Mouse (Mus musculus): ENCODE measurements at regions not wholly inside any gene's neighbourhood (a gene's known extent, or its start where the extent isn't known, plus 50 kb on each side); places are given as distances from the start of the nearest gene placed in this dataset.
"Not testable (repeated sequence)": the region's sequence is repeated elsewhere in the genome, so short reads cannot be mapped to it uniquely, and the experiment has no call there.

DNA sequence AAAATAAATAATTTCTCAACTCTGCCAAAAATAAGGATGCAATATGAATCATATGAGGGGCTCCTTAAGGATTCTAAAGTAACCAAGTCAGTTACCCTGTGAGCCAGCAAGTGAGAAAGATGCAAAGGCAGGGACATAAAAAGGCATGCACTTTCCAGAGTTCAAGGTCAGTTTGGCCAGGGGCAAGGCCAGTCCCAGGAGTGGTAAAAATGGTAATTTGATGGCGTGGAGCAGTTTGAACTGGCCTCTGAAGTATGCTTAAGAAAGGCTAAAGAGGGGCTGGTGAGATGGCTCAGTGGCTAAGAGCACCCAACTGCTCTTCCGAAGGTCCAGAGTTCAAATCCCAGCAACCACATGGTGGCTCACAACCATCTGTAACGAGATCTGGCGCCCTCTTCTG, 68.8 kb downstream of the BC005561 start:
- H3K9me3 ChIP-seq (ENCODE audit: low read length); H3K36me3 ChIP-seq (ENCODE audit: insufficient read depth); H3K27me3 ChIP-seq (ENCODE audit: insufficient read depth, low read length); H3K9ac ChIP-seq; H3K4me3 ChIP-seq (ENCODE audit: low read depth, low read length); H3K4me2 ChIP-seq (ENCODE audit: low read depth); ATAC-seq; H3K4me1 ChIP-seq (ENCODE audit: insufficient read depth); DNase-seq; H3K27ac ChIP-seq (ENCODE audit: low read depth, low read length): not testable (repeated sequence)
- 94% methylated on average over 4 of the region's 4 CpGs for WGBS

DNA sequence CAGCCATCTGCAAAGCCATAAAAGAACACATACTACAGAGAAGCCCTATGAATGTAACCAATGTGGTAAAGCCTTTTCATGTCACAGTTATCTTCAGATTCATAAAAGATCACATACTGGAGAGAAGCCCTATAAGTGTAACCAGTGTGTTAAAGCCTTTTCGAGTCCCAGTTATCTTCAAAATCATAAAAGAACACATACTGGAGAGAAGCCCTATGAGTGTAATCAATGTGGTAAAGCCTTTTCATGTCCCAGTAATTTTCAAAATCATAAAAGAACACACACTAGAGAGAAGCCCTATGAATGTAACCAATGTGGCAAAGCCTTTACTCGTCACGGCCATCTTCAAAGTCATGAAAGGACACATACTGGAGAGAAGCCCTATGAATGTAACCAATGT, 74.2 kb downstream of the BC005561 start:
- H3K9ac ChIP-seq; H3K4me2 ChIP-seq (ENCODE audit: low read depth); H3K4me3 ChIP-seq (ENCODE audit: low read depth, low read length); H3K27me3 ChIP-seq (ENCODE audit: insufficient read depth, low read length); ATAC-seq; H3K4me1 ChIP-seq (ENCODE audit: insufficient read depth); H3K27ac ChIP-seq (ENCODE audit: low read depth, low read length): not testable (repeated sequence)
- Histone ChIP-seq H3K9me3 (ENCODE audit: low read length) (peaks cover 41% of the 10 kb centered on the region), H3K36me3 (ENCODE audit: insufficient read depth) (peaks cover 34% of the 10 kb centered on the region)
- peak; percentile 54 for DNase-seq
- WGBS, result 97% methylated on average over 3 of the region's 3 CpGs

DNA sequence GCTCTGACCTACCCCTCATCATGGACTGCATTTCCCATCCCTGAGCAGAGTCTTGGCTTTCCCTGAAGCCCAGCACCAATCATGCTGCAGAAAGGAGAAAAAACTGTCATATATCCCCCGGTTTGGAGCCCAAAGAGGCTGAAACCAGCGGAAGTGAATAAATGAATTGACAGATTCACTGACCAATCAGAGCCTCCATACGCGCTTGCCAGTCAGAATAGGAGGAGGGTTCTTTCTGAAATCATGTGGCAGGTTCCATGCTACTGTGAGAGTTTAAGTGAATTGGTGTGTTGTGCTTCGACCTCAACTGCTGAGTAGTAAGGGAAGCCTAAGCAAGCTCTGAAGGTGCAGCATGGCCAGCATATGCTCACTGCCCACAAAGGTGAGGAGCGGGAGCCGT, 101.0 kb downstream of the BC005561 start:
- H3K36me3 ChIP-seq (ENCODE audit: insufficient read depth), result no peaks in the 10 kb centered on the region
- no peak overlapping the region for H3K27ac ChIP-seq (ENCODE audit: low read depth, low read length)
- H3K9ac ChIP-seq, result no peak overlapping the region
- ATAC-seq (no peak), DNase-seq (no peak)
- H3K4me2 ChIP-seq (ENCODE audit: low read depth), result no peak overlapping the region
- H3K4me1 ChIP-seq (ENCODE audit: insufficient read depth), result no peaks in the 10 kb centered on the region
- WGBS, result 86% methylated on average over 7 of the region's 7 CpGs
- H3K4me3 ChIP-seq (ENCODE audit: low read depth, low read length), result no peak overlapping the region
- no peaks in the 10 kb centered on the region for H3K27me3 ChIP-seq (ENCODE audit: insufficient read depth, low read length)
- TF ChIP-seq CTCF (IDR thresholded peaks at IDR 0.05; ENCODE audit: low read depth), result no peak
- H3K9me3 ChIP-seq (ENCODE audit: low read length), result peaks cover 3% of the 10 kb centered on the region; the same call in 1 of the 2 replicates
